Mouse (Mus musculus): ENCODE results near the gene Rnf133. TPM values are rescaled to one million over a fixed set of nuclear protein-coding genes. Genes with fewer than 3 reads are reported as not detected.

Gene Rnf133
- polyA plus RNA-seq, 1 experiment, result not detected

GRCm38 (mm10) chr6:23635208-23635607 lies 14.9 kb downstream of the Rnf133 start:
- no peaks in the 10 kb centered on the region for H3K79me3 ChIP-seq (ENCODE audit: low read depth)
- H3K36me3 ChIP-seq (ENCODE audit: control insufficient read depth, insufficient read depth), result no peaks in the 10 kb centered on the region
- H3K79me2 ChIP-seq (ENCODE audit: control insufficient read depth, insufficient read depth), result no peaks in the 10 kb centered on the region
- no peak for TF ChIP-seq MYOG (IDR thresholded peaks at IDR 0.05; ENCODE audit: control insufficient read depth, extremely low read depth, insufficient read length)
- TF ChIP-seq USF1 (IDR thresholded peaks at IDR 0.05; ENCODE audit: low read depth), result no peak
- no peak for TF ChIP-seq FOSL1 (IDR thresholded peaks at IDR 0.05; ENCODE audit: insufficient read depth, low read length, poor library complexity, severe bottlenecking)
- TF ChIP-seq CEBPB (IDR thresholded peaks at IDR 0.05; ENCODE audit: low read depth), result no peak
- H3K4me3 ChIP-seq (ENCODE audit: insufficient read depth, poor library complexity, severe bottlenecking), result no peak overlapping the region
- no peaks in the 10 kb centered on the region for H3K27me3 ChIP-seq (ENCODE audit: control insufficient read depth, insufficient read depth, insufficient read length)
- H3ac ChIP-seq (ENCODE audit: control insufficient read depth, insufficient read length, low read depth), result no peak overlapping the region

DNA sequence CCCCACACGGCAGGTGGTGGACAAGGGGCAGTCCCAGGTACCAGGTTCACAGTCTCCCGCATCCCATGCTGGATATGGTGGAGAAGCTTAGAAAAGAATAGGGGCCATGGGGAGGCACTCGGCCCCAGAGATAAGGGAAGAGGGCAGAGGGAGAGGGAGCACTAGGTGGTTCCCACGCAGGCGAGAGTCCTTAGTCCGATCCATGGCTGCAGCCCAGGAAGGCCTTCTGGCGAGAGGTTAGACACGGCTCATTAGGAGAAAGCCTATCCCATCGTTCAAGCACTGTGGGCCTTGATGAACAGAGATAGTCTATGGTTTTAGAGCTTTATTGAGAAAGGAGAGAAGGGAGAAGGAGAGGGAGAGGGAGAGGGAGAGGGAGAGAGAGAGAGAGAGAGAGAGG lies 16.1 kb downstream of the Rnf133 start:
- Histone ChIP-seq H3K36me3 (ENCODE audit: control insufficient read depth, insufficient read depth) (no peaks in the 10 kb centered on the region), H3K79me2 (ENCODE audit: control insufficient read depth, insufficient read depth) (no peaks in the 10 kb centered on the region)
- no peak for TF ChIP-seq FOSL1 (IDR thresholded peaks at IDR 0.05; ENCODE audit: insufficient read depth, low read length, poor library complexity, severe bottlenecking)
- TF ChIP-seq USF1 (IDR thresholded peaks at IDR 0.05; ENCODE audit: low read depth), result no peak
- no peak for TF ChIP-seq MYOD1 (IDR thresholded peaks at IDR 0.05; ENCODE audit: control insufficient read depth, insufficient read length, low read depth)
- TF ChIP-seq MYOG (IDR thresholded peaks at IDR 0.05; ENCODE audit: control insufficient read depth, extremely low read depth, insufficient read length), result no peak

DNA sequence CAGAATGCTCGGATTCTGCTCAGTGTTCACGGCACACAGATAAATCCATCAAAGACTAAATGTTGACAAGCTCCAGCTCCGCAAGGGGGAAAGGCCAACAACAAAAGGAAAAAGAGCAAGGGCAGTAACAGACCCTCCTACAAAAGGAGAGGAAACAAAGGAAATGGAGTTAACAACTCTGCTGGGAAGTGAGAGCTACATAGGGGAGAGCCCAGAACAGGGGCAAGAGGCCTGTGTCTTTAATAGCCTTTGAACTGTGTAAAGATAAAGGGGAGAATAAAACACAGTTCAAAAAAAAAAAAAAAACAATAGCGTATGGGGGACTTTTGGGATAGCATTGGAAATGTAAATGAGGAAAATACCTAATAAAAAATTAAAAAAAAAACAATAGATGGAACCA lies 19.6 kb downstream of the Rnf133 start:
- Histone ChIP-seq H3K79me2 (ENCODE audit: control insufficient read depth, insufficient read depth) (no peaks in the 10 kb centered on the region), H3ac (ENCODE audit: control insufficient read depth, insufficient read length, low read depth) (no peak overlapping the region), H3K36me3 (ENCODE audit: control insufficient read depth, insufficient read depth) (no peaks in the 10 kb centered on the region), H3K27me3 (ENCODE audit: control insufficient read depth, insufficient read depth, insufficient read length) (no peaks in the 10 kb centered on the region), H3K79me3 (ENCODE audit: low read depth) (no peaks in the 10 kb centered on the region), H3K4me3 (ENCODE audit: insufficient read depth, poor library complexity, severe bottlenecking) (no peak overlapping the region)
- TF ChIP-seq MAX (IDR thresholded peaks at IDR 0.05), result no peak
- no peak for TF ChIP-seq CTCF (IDR thresholded peaks at IDR 0.05; ENCODE audit: control insufficient read depth, insufficient read depth, insufficient read length)
- no peak for TF ChIP-seq CEBPB (IDR thresholded peaks at IDR 0.05; ENCODE audit: low read depth)
- TF ChIP-seq USF1 (IDR thresholded peaks at IDR 0.05; ENCODE audit: low read depth), result no peak
- no peak for TF ChIP-seq MYOG (IDR thresholded peaks at IDR 0.05; ENCODE audit: control insufficient read depth, extremely low read depth, insufficient read length)
- TF ChIP-seq FOSL1 (IDR thresholded peaks at IDR 0.05; ENCODE audit: insufficient read depth, low read length, poor library complexity, severe bottlenecking), result no peak
- no peak for TF ChIP-seq MYOD1 (IDR thresholded peaks at IDR 0.05; ENCODE audit: control insufficient read depth, insufficient read length, low read depth)

More for the DNA sequence above, 16.1 kb downstream of the Rnf133 start:
- no peak overlapping the region for H3K4me3 ChIP-seq (ENCODE audit: insufficient read depth, poor library complexity, severe bottlenecking)
- no peak overlapping the region for H3ac ChIP-seq (ENCODE audit: control insufficient read depth, insufficient read length, low read depth)
- no peaks in the 10 kb centered on the region for H3K27me3 ChIP-seq (ENCODE audit: control insufficient read depth, insufficient read depth, insufficient read length)
- no peaks in the 10 kb centered on the region for H3K79me3 ChIP-seq (ENCODE audit: low read depth)

Other genes starting within 250 kb of the Rnf133 start
- not detected for gene Rnf148, start 4.8 kb upstream of the Rnf133 start, polyA plus RNA-seq (2012; fragmentation: generic; extraction: Trizol)
- not detected for gene Cadps2, start 189.1 kb upstream of the Rnf133 start, polyA plus RNA-seq (2012; fragmentation: generic; extraction: Trizol)